Mouse (Mus musculus): ENCODE results near the gene Tmem179b.

DNA sequence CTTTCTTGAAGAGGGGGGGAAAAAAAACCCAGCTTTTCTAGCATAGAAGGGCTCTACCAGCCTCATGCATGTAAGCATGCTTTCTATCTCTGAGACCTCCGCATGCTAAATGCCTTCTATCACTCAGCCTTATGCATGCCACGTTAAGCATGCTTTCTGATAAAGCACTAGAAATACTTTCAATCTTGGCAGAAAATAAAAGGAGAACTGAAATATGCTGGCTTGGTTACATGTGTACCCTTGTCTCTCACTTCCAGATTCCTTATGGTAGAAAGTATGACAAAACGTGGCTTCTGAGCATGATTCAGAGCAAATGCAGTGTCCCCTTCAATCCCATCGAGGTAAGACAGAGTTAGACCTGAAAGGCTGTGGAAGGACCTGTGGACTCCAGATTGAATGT lies 11.0 kb downstream of the Tmem179b start:
- TF ChIP-seq POLR2A (IDR thresholded peaks at IDR 0.05; ENCODE audit: extremely low read depth, insufficient read depth, low read length): no peak
- TF ChIP-seq CTCF (IDR thresholded peaks at IDR 0.05; ENCODE audit: extremely low read depth, insufficient read depth, low read length): no peak

Data from cortical plate, adult 2 months (tissue).